In the genomic region with DNA sequence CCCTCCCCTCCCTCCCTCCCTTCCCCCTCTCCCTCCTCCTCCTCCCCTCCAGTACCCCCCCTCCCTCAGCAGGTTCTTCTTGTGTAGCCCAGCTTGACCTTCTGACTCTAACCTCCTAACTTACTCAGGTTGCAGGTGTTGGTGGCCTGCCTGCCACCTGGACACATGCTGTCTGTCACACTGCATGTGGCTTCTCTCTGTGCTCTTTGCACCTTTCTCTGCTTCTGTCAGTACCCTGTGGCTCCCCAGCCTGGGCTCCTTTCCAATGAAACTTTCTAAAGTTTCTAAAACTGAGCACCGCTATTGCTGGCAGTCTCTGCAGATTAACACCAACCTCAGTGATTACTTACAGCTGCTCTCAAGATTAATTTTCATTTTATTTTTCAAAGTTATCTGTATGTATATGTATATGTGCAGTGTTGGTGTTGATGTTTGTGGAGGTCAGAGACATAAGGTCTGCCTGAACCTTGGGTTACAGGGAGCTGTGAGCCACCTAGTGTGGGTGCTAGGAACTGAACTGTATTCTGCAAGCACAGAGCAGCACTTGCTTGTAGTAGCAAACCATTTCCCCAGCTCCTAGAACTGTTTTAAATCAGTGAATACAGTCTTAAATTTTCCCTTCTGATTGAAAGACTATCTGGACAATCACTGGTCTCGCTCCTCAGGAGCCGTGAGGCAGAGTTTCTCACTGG, we compare ENCODE assay signal across 8 mouse cellular contexts. TPM values are rescaled to one million over a fixed set of nuclear protein-coding genes. Genes with fewer than 3 reads are reported as not detected.
DNase-seq lines count a peak whose midpoint lies in the region; ATAC-seq and TF ChIP-seq lines count a peak whose summit lies in the region.

No protein-coding gene starts in this region.

- DNase-seq in heart, embryonic 10.5 days (ENCODE audit: low spot score), result no peak
- peak; percentile 41 for DNase-seq in urinary bladder, postnatal 14 days (ENCODE audit: low spot score)
- no peak for DNase-seq in urinary bladder, postnatal 25 days (ENCODE audit: low spot score)
- DNase-seq in embryonic facial prominence, embryonic 14.5 days (ENCODE audit: low spot score), result peak; percentile 31
- peak in 2 of 3 experiments; percentile 10 to 16 for DNase-seq in liver, embryonic 14.5 days (ENCODE audit: low read depth in 3 of 3, low spot score in 3 of 3)
- peak; percentile 44 for DNase-seq in thymus, postnatal 25 days
- DNase-seq in layer of hippocampus, adult 9-11 months, result no peak

- 74% methylated on average over 3 of the region's 3 CpGs for WGBS in heart, embryonic 12.5 days
- WGBS in heart, embryonic 10.5 days, result 68% methylated on average over 3 of the region's 3 CpGs
- WGBS in embryonic facial prominence, embryonic 14.5 days, result 64% methylated on average over 3 of the region's 3 CpGs
- 91% methylated on average over 3 of the region's 3 CpGs for WGBS in liver, embryonic 14.5 days (ENCODE audit: insufficient replicate concordance)

- ATAC-seq in heart, embryonic 12.5 days (ENCODE audit: insufficient number of reproducible peaks, low FRiP score), result peak; percentile 42; the same call in 1 of the 2 replicates
- no peak for ATAC-seq in embryonic facial prominence, embryonic 14.5 days (ENCODE audit: low read depth)
- no peak for ATAC-seq in liver, embryonic 14.5 days (ENCODE audit: insufficient read depth)

- H3K36me3 ChIP-seq in heart, embryonic 12.5 days, result peaks cover 9% of the 10 kb centered on the region; the same call in 1 of the 2 replicates
- peaks cover 4% of the 10 kb centered on the region for H3K36me3 ChIP-seq in heart, embryonic 10.5 days
- peaks cover 4% of the 10 kb centered on the region; the same call in 1 of the 2 replicates for H3K36me3 ChIP-seq in embryonic facial prominence, embryonic 14.5 days (ENCODE audit: control insufficient read depth, insufficient read depth, low read length)
- H3K36me3 ChIP-seq in liver, embryonic 14.5 days (replicated peaks; ENCODE audit: control insufficient read depth, insufficient read depth, low read depth), result peaks cover 15% of the 10 kb centered on the region

- no peak overlapping the region for H3K27ac ChIP-seq in heart, embryonic 12.5 days (ENCODE audit: poor library complexity, severe bottlenecking)
- H3K27ac ChIP-seq in heart, embryonic 10.5 days, result no peak overlapping the region
- H3K27ac ChIP-seq in embryonic facial prominence, embryonic 14.5 days (replicated peaks; ENCODE audit: low read depth, low read length), result no peak overlapping the region
- H3K27ac ChIP-seq in liver, embryonic 14.5 days, result no peak overlapping the region

- TF ChIP-seq CTCF in liver, embryonic 14.5 days (IDR thresholded peaks at IDR 0.05; ENCODE audit: low read depth), result peak; percentile 71

- no peaks in the 10 kb centered on the region for H3K9me3 ChIP-seq in heart, embryonic 12.5 days (replicated peaks)
- no peaks in the 10 kb centered on the region for H3K9me3 ChIP-seq in heart, embryonic 10.5 days
- H3K9me3 ChIP-seq in embryonic facial prominence, embryonic 14.5 days (ENCODE audit: control insufficient read depth, low read length), result no peaks in the 10 kb centered on the region
- H3K9me3 ChIP-seq in liver, embryonic 14.5 days (ENCODE audit: control insufficient read depth, low read length), result no peaks in the 10 kb centered on the region

- no peak for TF ChIP-seq EP300 in liver, embryonic 14.5 days (IDR thresholded peaks at IDR 0.05; ENCODE audit: low read depth)

- H3K4me3 ChIP-seq in heart, embryonic 12.5 days, result no peak overlapping the region
- no peak overlapping the region for H3K4me3 ChIP-seq in heart, embryonic 10.5 days
- no peak overlapping the region for H3K4me3 ChIP-seq in embryonic facial prominence, embryonic 14.5 days (ENCODE audit: low read depth, low read length)
- no peak overlapping the region for H3K4me3 ChIP-seq in liver, embryonic 14.5 days (ENCODE audit: insufficient read depth in 1 of 2, low read depth in 2 of 2, low read length in 2 of 2)

- H3K9ac ChIP-seq in heart, embryonic 12.5 days, result no peak overlapping the region
- H3K9ac ChIP-seq in embryonic facial prominence, embryonic 14.5 days (ENCODE audit: low read depth, low read length), result no peak overlapping the region
- H3K9ac ChIP-seq in liver, embryonic 14.5 days (replicated peaks), result no peak overlapping the region

- no peaks in the 10 kb centered on the region for H3K4me1 ChIP-seq in heart, embryonic 12.5 days (replicated peaks)
- H3K4me1 ChIP-seq in heart, embryonic 10.5 days, result no peaks in the 10 kb centered on the region
- H3K4me1 ChIP-seq in embryonic facial prominence, embryonic 14.5 days (ENCODE audit: control insufficient read depth, insufficient read depth, low read length), result no peaks in the 10 kb centered on the region
- no peaks in the 10 kb centered on the region for H3K4me1 ChIP-seq in liver, embryonic 14.5 days (replicated peaks; ENCODE audit: control insufficient read depth in 2 of 2, insufficient read depth in 2 of 2, low read length in 1 of 2)

- H3K4me2 ChIP-seq in heart, embryonic 12.5 days, result no peak overlapping the region
- no peak overlapping the region for H3K4me2 ChIP-seq in embryonic facial prominence, embryonic 14.5 days (ENCODE audit: low read depth, low read length)
- H3K4me2 ChIP-seq in liver, embryonic 14.5 days (ENCODE audit: low read depth), result no peak overlapping the region

- H3K27me3 ChIP-seq in heart, embryonic 12.5 days (replicated peaks), result no peaks in the 10 kb centered on the region
- H3K27me3 ChIP-seq in heart, embryonic 10.5 days (ENCODE audit: insufficient read depth, poor library complexity, severe bottlenecking), result no peaks in the 10 kb centered on the region
- no peaks in the 10 kb centered on the region for H3K27me3 ChIP-seq in embryonic facial prominence, embryonic 14.5 days (replicated peaks; ENCODE audit: control insufficient read depth, insufficient read depth, low read length)
- H3K27me3 ChIP-seq in liver, embryonic 14.5 days (ENCODE audit: control insufficient read depth, insufficient read depth, low read length), result no peaks in the 10 kb centered on the region

RNA-seq across cellular contexts. Expression of gene Pnpla7, which starts 24.9 kb away (rescaled TPM):
- polyA plus RNA-seq in heart, embryonic 12.5 days (2016; fragmentation: Nextera tagmentation; extraction: Ambion mirVana), result 9.5 and 11.3 TPM in 2 replicates
- polyA plus RNA-seq in heart, embryonic 10.5 days (2016; fragmentation: Nextera tagmentation; extraction: Ambion mirVana), result 7.9 and 9.3 TPM in 2 replicates
- polyA plus RNA-seq in embryonic facial prominence, embryonic 14.5 days (2014; fragmentation: Nextera tagmentation; extraction: Ambion mirVana), result 8.9 and 9.1 TPM in 2 replicates
- 9.4 and 9.6 TPM in 2 replicates for polyA plus RNA-seq in liver, embryonic 14.5 days (2012; rRNA removed)
- 11.0 and 11.3 TPM in 2 replicates for polyA plus RNA-seq in liver, embryonic 14.5 days (2014; fragmentation: Nextera tagmentation; extraction: Ambion mirVana)

RNA-seq across cellular contexts. Expression of gene Mrpl41, which starts 25.8 kb away (rescaled TPM):
- 113 and 119 TPM in 2 replicates for polyA plus RNA-seq in heart, embryonic 12.5 days (2016; fragmentation: Nextera tagmentation; extraction: Ambion mirVana)
- 126 and 132 TPM in 2 replicates for polyA plus RNA-seq in heart, embryonic 10.5 days (2016; fragmentation: Nextera tagmentation; extraction: Ambion mirVana)
- polyA plus RNA-seq in embryonic facial prominence, embryonic 14.5 days (2014; fragmentation: Nextera tagmentation; extraction: Ambion mirVana), result 134 and 137 TPM in 2 replicates
- 31.9 and 48.1 TPM in 2 replicates for polyA plus RNA-seq in liver, embryonic 14.5 days (2012; rRNA removed)
- 93.6 and 102 TPM in 2 replicates for polyA plus RNA-seq in liver, embryonic 14.5 days (2014; fragmentation: Nextera tagmentation; extraction: Ambion mirVana)

RNA-seq across cellular contexts. Expression of gene Dph7, which starts 38.5 kb away (rescaled TPM):
- polyA plus RNA-seq in heart, embryonic 12.5 days (2016; fragmentation: Nextera tagmentation; extraction: Ambion mirVana), result 19.0 and 19.3 TPM in 2 replicates
- 20.1 and 27.6 TPM in 2 replicates for polyA plus RNA-seq in heart, embryonic 10.5 days (2016; fragmentation: Nextera tagmentation; extraction: Ambion mirVana)
- 24.1 and 27.6 TPM in 2 replicates for polyA plus RNA-seq in embryonic facial prominence, embryonic 14.5 days (2014; fragmentation: Nextera tagmentation; extraction: Ambion mirVana)
- 8.1 and 9.0 TPM in 2 replicates for polyA plus RNA-seq in liver, embryonic 14.5 days (2012; rRNA removed)
- polyA plus RNA-seq in liver, embryonic 14.5 days (2014; fragmentation: Nextera tagmentation; extraction: Ambion mirVana), result 8.7 and 9.9 TPM in 2 replicates

RNA-seq across cellular contexts. Expression of gene Zmynd19, which starts 51.1 kb away (rescaled TPM):
- 12.5 and 13.0 TPM in 2 replicates for polyA plus RNA-seq in heart, embryonic 12.5 days (2016; fragmentation: Nextera tagmentation; extraction: Ambion mirVana)
- polyA plus RNA-seq in heart, embryonic 10.5 days (2016; fragmentation: Nextera tagmentation; extraction: Ambion mirVana), result 16.8 and 20.8 TPM in 2 replicates
- polyA plus RNA-seq in embryonic facial prominence, embryonic 14.5 days (2014; fragmentation: Nextera tagmentation; extraction: Ambion mirVana), result 18.9 and 20.4 TPM in 2 replicates
- 10.0 and 16.4 TPM in 2 replicates for polyA plus RNA-seq in liver, embryonic 14.5 days (2012; rRNA removed)
- polyA plus RNA-seq in liver, embryonic 14.5 days (2014; fragmentation: Nextera tagmentation; extraction: Ambion mirVana), result 10.6 and 12.1 TPM in 2 replicates

RNA-seq across cellular contexts. Expression of gene Nsmf, which starts 53.5 kb away (rescaled TPM):
- polyA plus RNA-seq in heart, embryonic 12.5 days (2016; fragmentation: Nextera tagmentation; extraction: Ambion mirVana), result 58.7 and 62.8 TPM in 2 replicates
- 52.2 and 53.2 TPM in 2 replicates for polyA plus RNA-seq in heart, embryonic 10.5 days (2016; fragmentation: Nextera tagmentation; extraction: Ambion mirVana)
- polyA plus RNA-seq in embryonic facial prominence, embryonic 14.5 days (2014; fragmentation: Nextera tagmentation; extraction: Ambion mirVana), result 55.5 and 56.2 TPM in 2 replicates
- 10.3 and 11.0 TPM in 2 replicates for polyA plus RNA-seq in liver, embryonic 14.5 days (2012; rRNA removed)
- 3.3 and 6.3 TPM in 2 replicates for polyA plus RNA-seq in liver, embryonic 14.5 days (2014; fragmentation: Nextera tagmentation; extraction: Ambion mirVana)

Comparison
In these comparisons a context has a peak if more than half of its experiments do, and no peak if none do; other contexts are left out.
1. DNase-seq: peak in urinary bladder, postnatal 14 days (single experiment), embryonic facial prominence, embryonic 14.5 days (single experiment), liver, embryonic 14.5 days (2 of 3) and thymus, postnatal 25 days (single experiment); none in heart, embryonic 10.5 days (single experiment), urinary bladder, postnatal 25 days (single experiment) and layer of hippocampus, adult 9-11 months (single experiment).